Mouse (Mus musculus) small intestine, adult 2 months (tissue): ENCODE measurements around the gene Socs5.

Experiments
- CTCF ChIP-seq: fragments of 200-500 bp; IDR thresholded peaks from 2 replicates; pipeline ENCODE4 v1.5.1; 2012; ENCODE audit warnings: low read depth, mild to moderate bottlenecking, control low read depth, inconsistent platforms, low read length, moderate library complexity, mixed read lengths; ENCODE audit not compliant: insufficient replicate concordance, insufficient read length; ENCODE audit errors: extremely low read depth
- POLR2A ChIP-seq: fragments of 200-500 bp; IDR thresholded peaks from 2 replicates; pipeline ENCODE4 v1.6.1; 2012; ENCODE audit warnings: low read depth, mild to moderate bottlenecking, control low read depth, inconsistent platforms, low read length, moderate library complexity

- TF ChIP-seq POLR2A (no peak), CTCF (no peak)
These were observed 6.5 kb upstream of the Socs5 start for GRCm38 (mm10) chr17:87100947-87101346.
